Mouse (Mus musculus) forebrain, embryonic 14.5 days (tissue): ENCODE measurements around the gene Itga11. TPM values are rescaled to one million over a fixed set of nuclear protein-coding genes. Genes with fewer than 3 reads are reported as not detected.
"Not testable (repeated sequence)": the region's sequence is repeated elsewhere in the genome, so short reads cannot be mapped to it uniquely, and the experiment has no call there.

Experiments
- ATAC-seq: fragments of 200-750 bp; cut with Nextera tagmentation; 2 replicates; pipeline ENCODE4 v1.8.0; 2017; ENCODE audit warnings: mild to moderate bottlenecking, moderate library complexity
- DNase-seq: peaks from one replicate; pipeline ENCODE4 v3.0.0-alpha.2; 2015; ENCODE audit warnings: low spot score
- H3K27ac ChIP-seq: fragments of 300-500 bp; sonication (generic); 2 replicates; pipeline ENCODE4 v1.5.1; 2014; ENCODE audit warnings: low read depth, mild to moderate bottlenecking, control low read depth, low read length, moderate library complexity
- H3K27me3 ChIP-seq: fragments of 300-500 bp; sonication (generic); replicated peaks from 2 replicates; pipeline ENCODE4 v1.6.1; 2014; ENCODE audit warnings: low read length, control low read depth, mixed read lengths; ENCODE audit not compliant: control insufficient read depth, insufficient read depth
- H3K36me3 ChIP-seq: fragments of 300-500 bp; sonication (generic); 2 replicates; pipeline ENCODE4 v1.6.1; 2014; ENCODE audit warnings: low read length, control low read depth; ENCODE audit not compliant: control insufficient read depth, insufficient read depth
- H3K4me1 ChIP-seq: fragments of 300-500 bp; sonication (generic); 2 replicates; pipeline ENCODE4 v1.6.1; 2014; ENCODE audit warnings: antibody characterized with exemption, low read length, control low read depth; ENCODE audit not compliant: control insufficient read depth, insufficient read depth
- H3K4me2 ChIP-seq: fragments of 300-500 bp; sonication (generic); 2 replicates; pipeline ENCODE4 v1.6.1; 2014; ENCODE audit warnings: mild to moderate bottlenecking, control low read depth, low read length
- H3K4me3 ChIP-seq: fragments of 300-500 bp; sonication (generic); 2 replicates; pipeline ENCODE4 v1.5.1; 2014; ENCODE audit warnings: low read depth, low read length, control low read depth
- H3K9ac ChIP-seq: fragments of 300-500 bp; sonication (generic); 2 replicates; pipeline ENCODE4 v1.6.1; 2014; ENCODE audit warnings: mild to moderate bottlenecking, low read length, control low read depth, moderate library complexity
- H3K9me3 ChIP-seq: fragments of 300-500 bp; sonication (generic); replicated peaks from 2 replicates; pipeline ENCODE4 v1.6.1; 2016; ENCODE audit warnings: low read length, control low read depth, mixed read lengths; ENCODE audit not compliant: control insufficient read depth
- WGBS: fragments of 180-500 bp; shearing (Covaris S2); extraction: QIAGEN DNeasy Blood & Tissue Kit; methylation state at CpG from one replicate; pipeline ENCODE4 v1.1.7; 2014; 5-methylcytosine and 5-hydroxymethylcytosine counted together
- polyA plus RNA-seq: library from polyadenylated mRNA; unstranded; fragments of >200 nt; fragmentation: Nextera tagmentation; extraction: Ambion mirVana; gene quantifications from 2 replicates; pipeline ENCODE4 v1.2.1, GENCODE M21; 2014

The Itga11 gene
- polyA plus RNA-seq, 1 experiment from 2014 or later = 0.85 TPM

DNA sequence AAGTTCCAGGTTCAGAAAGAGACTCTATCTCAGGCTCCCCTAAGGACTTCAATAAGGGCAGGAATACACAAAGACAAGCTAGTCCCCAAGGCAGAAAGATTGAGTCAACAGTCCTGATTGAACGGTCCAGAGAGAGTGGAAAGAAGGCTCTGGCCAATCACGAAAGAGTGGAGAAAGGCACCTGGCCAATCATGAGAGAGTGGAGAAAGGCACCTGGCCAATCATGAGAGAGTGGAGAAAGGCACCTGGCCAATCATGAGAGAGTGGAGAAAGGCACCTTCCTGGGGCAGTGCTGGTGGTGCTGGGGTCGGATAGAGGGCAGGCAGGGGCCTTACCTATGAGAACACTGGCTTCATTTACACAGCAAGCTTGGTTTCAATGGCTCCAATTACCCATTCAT, 28.2 kb upstream of the Itga11 start:
- Histone ChIP-seq H3K4me3 (no peak overlapping the region), H3K36me3 (no peaks in the 10 kb centered on the region), H3K27ac (no peak overlapping the region), H3K9ac (no peak overlapping the region), H3K4me2 (no peak overlapping the region), H3K27me3 (no peaks in the 10 kb centered on the region), H3K4me1 (peaks cover 19% of the 10 kb centered on the region), H3K9me3 (no peaks in the 10 kb centered on the region)
- WGBS = 75% methylated on average over 3 of the region's 3 CpGs
- no peak for ATAC-seq
- no peak for DNase-seq

DNA sequence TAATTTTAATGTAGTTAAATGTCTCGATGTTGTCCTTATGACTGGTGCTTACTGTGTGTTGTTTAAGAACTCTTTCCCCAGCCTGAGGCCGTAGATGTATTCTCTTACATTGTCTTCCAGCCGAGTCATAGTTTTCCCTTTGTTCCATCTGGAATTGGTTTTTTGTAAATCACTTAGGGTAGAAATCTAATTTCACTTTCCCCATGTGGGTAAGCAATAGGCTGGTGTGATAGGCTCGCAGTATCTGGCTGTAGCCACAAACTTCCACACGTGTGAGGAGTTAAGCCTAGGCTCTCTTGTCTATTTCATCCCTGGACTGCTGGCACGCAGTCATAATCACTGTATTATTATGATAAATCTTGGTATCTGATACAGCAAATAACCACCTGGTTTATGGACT, 26.9 kb upstream of the Itga11 start:
- Histone ChIP-seq H3K27me3 (no peaks in the 10 kb centered on the region), H3K4me2 (no peak overlapping the region), H3K9me3 (no peaks in the 10 kb centered on the region), H3K9ac (no peak overlapping the region), H3K4me3 (no peak overlapping the region), H3K36me3 (no peaks in the 10 kb centered on the region), H3K27ac (no peak overlapping the region), H3K4me1 (peaks cover 10% of the 10 kb centered on the region)
- 94% methylated on average over 6 of the region's 6 CpGs for WGBS
- ATAC-seq = no peak
- no peak for DNase-seq

DNA sequence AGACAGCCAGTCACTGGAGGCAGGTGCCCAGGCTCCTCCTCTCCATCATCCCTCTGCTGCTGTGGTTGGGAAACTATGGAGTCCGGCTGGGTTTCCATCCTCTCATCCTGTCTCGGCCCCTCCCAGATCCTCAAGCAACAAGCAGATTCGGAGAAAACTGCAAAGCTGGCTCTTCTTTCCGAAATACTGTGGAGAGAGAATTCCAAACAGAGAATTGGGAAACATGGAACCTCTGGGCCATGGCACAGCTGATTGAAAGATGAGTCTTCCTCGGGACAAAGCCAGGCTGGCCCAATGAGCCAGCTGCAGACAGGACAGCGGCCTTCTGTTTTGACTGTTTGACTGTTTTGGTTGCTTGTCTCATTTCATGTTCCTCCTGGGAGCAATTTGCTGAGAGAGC, 23.3 kb upstream of the Itga11 start:
- Histone ChIP-seq H3K27ac (no peak overlapping the region), H3K36me3 (no peaks in the 10 kb centered on the region), H3K4me3 (no peak overlapping the region), H3K9ac (no peak overlapping the region), H3K9me3 (no peaks in the 10 kb centered on the region), H3K27me3 (no peaks in the 10 kb centered on the region), H3K4me2 (no peak overlapping the region), H3K4me1 (no peaks in the 10 kb centered on the region)
- no peak for ATAC-seq
- DNase-seq = no peak
- WGBS = 68% methylated on average over 6 of the region's 6 CpGs

DNA sequence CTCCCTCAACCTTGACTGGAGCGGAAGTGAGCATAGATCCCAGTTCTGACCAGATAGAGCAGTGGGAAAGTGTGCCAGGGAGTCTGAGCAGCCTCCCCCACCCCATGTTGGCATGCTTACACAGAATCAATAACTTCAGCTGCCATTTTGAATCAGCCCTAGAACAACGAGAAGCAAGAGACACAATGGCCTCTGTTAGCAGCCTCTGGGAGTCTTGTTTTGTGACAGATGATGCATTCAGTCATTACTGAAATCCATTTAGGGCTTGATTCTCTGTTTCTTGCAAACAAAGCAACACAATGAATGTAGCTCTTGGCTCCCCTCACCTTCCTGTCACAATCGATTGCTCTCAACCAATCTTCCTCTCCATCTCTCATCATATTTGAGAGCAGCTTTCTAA, 19.6 kb upstream of the Itga11 start:
- WGBS = 72% methylated on average over 3 of the region's 3 CpGs
- Histone ChIP-seq H3K4me2 (no peak overlapping the region), H3K36me3 (no peaks in the 10 kb centered on the region), H3K9ac (no peak overlapping the region), H3K4me1 (no peaks in the 10 kb centered on the region), H3K4me3 (no peak overlapping the region), H3K27me3 (no peaks in the 10 kb centered on the region), H3K27ac (no peak overlapping the region), H3K9me3 (no peaks in the 10 kb centered on the region)
- DNase-seq (no peak), ATAC-seq (no peak)

DNA sequence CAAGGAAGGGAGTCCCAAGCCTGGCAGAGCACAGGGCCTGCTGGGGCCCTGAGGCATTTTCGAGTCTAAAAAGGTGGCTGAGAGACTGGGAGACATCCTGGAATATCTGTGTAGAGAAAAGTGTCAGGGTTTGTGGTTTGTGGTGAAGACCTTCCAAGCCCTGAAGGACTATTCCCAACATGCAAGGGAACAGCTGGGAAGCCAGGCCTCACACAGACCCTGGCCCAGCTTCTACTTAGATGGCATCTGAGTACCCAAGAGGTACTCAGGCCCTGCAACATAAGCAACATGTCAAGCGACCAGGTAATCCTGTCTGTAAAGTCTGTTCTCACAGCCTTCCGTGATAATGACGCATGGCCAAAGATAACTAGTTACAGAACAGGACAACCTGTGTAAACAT, 18.6 kb upstream of the Itga11 start:
- 82% methylated on average over 4 of the region's 4 CpGs for WGBS
- Histone ChIP-seq H3K27me3 (no peaks in the 10 kb centered on the region), H3K4me2 (no peak overlapping the region), H3K4me3 (no peak overlapping the region), H3K27ac (no peak overlapping the region), H3K9me3 (no peaks in the 10 kb centered on the region), H3K4me1 (no peaks in the 10 kb centered on the region), H3K36me3 (no peaks in the 10 kb centered on the region), H3K9ac (no peak overlapping the region)
- no peak for DNase-seq
- no peak for ATAC-seq

DNA sequence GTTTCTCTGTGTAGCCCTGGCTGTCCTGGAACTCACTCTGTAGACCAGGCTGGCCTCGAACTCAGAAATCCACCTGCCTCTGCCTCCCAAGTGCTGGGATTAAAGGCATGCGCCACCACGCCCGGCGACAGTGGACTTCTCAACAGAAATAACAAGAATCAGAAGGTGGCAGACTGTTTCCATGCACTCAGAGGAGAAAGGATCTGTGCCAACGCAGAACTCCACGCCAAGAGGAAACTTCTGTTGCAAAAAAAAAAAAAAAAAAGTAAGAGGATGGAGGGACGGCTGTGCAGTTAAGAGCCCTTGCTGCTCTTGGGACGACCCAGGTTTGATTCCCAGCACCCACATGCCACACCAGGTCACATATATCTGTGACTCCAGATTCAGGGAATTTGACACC, 16.7 kb upstream of the Itga11 start:
- not testable (repeated sequence) for H3K4me2 ChIP-seq, H3K9me3 ChIP-seq, H3K27ac ChIP-seq, DNase-seq, H3K4me1 ChIP-seq, H3K4me3 ChIP-seq, H3K9ac ChIP-seq, H3K36me3 ChIP-seq, H3K27me3 ChIP-seq, ATAC-seq
- 81% methylated on average over 8 of the region's 9 CpGs for WGBS

DNA sequence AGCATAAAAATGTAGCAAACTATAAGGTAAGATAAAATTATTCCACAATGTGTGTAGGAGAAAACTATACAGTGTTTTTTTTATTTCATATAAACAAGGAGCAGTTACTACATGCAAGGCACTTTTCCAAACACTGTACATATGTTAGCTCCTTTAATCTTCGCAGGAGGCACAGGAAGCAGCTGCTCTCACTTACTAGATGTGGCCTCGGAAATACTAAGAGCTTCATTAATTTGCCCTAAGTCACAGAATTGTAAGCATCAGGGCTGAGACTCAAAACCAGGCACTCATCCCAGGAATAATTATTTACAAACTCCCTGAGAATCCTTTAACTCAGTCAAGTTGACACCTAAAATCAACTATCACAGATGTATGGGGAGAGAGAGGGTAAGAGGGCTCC, 14.2 kb upstream of the Itga11 start:
- Histone ChIP-seq H3K9me3 (no peaks in the 10 kb centered on the region), H3K4me2 (no peak overlapping the region), H3K9ac (no peak overlapping the region), H3K27ac (no peak overlapping the region), H3K27me3 (no peaks in the 10 kb centered on the region), H3K4me1 (no peaks in the 10 kb centered on the region), H3K4me3 (no peak overlapping the region), H3K36me3 (no peaks in the 10 kb centered on the region)
- WGBS = 63% methylated on average over 2 of the region's 2 CpGs
- ATAC-seq (no peak), DNase-seq (peak; percentile 53)

DNA sequence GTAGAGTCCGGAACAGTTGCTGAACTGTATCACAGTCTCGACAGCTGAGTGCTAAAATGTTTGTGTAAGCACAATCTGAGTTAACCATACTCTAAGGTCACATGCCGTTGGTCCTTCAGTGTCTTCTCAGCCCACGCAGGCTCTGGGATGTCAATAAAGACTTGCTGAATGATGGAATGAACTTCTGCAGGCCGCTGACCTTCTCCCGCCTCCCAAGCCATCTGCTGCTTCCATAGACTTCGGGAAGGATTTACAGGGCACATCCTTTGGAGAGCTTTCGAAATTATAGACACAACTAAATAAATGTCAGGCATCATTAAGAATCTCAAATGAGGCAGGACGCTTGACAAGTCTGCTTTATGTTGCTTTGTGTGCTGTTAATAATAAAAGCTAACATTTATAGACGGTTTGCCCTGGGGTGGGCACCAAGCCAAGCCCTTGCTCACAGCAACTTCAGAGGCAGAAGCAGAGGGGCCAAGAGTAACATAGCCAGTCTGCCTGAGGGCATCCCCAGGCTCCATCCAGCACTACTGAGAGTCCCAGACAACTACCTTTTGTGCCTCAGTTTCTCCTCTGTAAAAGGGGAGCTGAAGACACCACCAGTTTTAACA, 13.4 kb upstream of the Itga11 start:
- 0 out of 2 replicates have a peak overlapping the region, but pooled peaks have one; percentile 27 for H3K27ac ChIP-seq

DNA sequence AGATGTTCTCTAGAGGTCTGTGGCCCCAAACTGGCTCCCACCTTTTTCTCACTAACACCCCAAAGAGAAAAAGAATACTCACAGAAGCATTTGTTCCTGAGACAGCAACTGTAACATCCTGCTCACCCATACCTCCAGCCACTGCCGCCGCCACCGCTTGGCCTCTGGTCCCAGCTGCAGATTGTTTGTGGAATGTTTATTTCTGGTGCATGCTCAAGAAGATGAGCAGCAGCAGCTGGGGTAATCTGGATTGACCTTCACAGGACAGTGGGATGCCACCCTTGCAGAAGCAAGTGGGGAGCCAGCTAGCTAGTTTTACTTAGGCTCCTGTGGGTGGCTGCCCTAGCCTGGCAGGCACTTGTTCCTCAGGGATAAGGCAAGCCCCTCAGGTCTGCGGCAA, 11.7 kb upstream of the Itga11 start:
- 89% methylated on average over 4 of the region's 4 CpGs for WGBS
- Histone ChIP-seq H3K27ac (no peak overlapping the region), H3K27me3 (no peaks in the 10 kb centered on the region), H3K4me3 (no peak overlapping the region), H3K4me1 (no peaks in the 10 kb centered on the region), H3K9ac (no peak overlapping the region), H3K9me3 (no peaks in the 10 kb centered on the region), H3K4me2 (no peak overlapping the region), H3K36me3 (no peaks in the 10 kb centered on the region)
- ATAC-seq (no peak), DNase-seq (no peak)

More for the DNA sequence above, 13.4 kb upstream of the Itga11 start:
- no peaks in the 10 kb centered on the region for H3K27me3 ChIP-seq
- ATAC-seq (no peak), DNase-seq (peak; percentile 20)
- H3K9ac ChIP-seq = no peak overlapping the region
- H3K4me2 ChIP-seq = no peak overlapping the region
- H3K36me3 ChIP-seq = no peaks in the 10 kb centered on the region
- 53% methylated on average over 10 of the region's 10 CpGs for WGBS
- no peak overlapping the region for H3K4me3 ChIP-seq
- no peaks in the 10 kb centered on the region for H3K9me3 ChIP-seq
- no peaks in the 10 kb centered on the region for H3K4me1 ChIP-seq
